Mouse (Mus musculus): ENCODE results near the gene Slc17a3. TPM values are rescaled to one million over a fixed set of nuclear protein-coding genes. Genes with fewer than 3 reads are reported as not detected.

Slc17a3 gene
- polyA plus RNA-seq, 1 experiment from 2014 or later = 0.72 TPM

DNA sequence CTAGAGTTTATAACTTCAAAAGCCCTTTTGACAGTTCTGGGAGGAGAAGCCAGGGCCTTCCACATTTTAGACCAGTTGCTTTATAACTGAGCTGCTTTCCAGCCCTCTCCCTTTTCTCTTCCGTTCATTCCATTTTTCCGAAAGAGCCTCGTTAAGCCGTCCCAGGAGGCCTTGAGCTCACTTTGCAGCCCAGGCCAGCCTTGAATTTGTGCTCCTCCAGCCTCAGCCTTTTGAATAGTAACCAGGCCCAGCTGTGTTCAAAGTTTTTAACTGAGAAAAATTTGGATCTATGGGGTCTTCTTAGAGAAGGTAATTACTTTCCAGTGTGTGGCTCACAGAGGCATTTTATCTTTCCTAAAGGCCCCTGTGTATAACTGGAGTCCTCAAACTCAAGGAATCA lies 6.6 kb downstream of the Slc17a3 start:
- no peak for ATAC-seq
- H3K4me2 ChIP-seq = no peak overlapping the region
- H3K4me1 ChIP-seq = no peaks in the 10 kb centered on the region
- no peak overlapping the region for H3K27ac ChIP-seq
- no peak overlapping the region for H3K9ac ChIP-seq
- no peaks in the 10 kb centered on the region for H3K36me3 ChIP-seq
- H3K4me3 ChIP-seq = no peak overlapping the region
- peaks cover 12% of the 10 kb centered on the region; the same call in 1 of the 2 replicates for H3K27me3 ChIP-seq (replicated peaks)
- 78% methylated on average over 4 of the region's 4 CpGs for WGBS (ENCODE audit: insufficient replicate concordance)
- H3K9me3 ChIP-seq (replicated peaks) = no peaks in the 10 kb centered on the region

DNA sequence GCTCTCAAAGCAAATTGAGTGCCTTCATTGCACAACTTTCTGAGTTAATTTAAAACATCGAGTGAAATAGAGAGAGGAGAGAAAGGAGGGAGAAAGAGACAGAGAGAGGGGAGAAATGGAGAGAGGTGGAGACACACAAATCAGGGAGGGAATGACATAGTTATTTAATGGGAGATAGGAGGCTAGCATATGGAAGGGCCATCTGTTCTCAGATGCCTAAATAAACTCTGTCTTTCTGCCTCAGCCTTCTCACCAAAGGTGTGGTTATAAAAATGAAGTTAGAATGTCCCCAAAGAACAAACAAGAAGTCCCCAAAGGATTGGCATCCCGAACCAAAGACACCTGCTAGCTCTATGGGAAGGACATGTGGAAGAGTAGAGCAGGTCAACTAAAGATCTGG lies 10.1 kb downstream of the Slc17a3 start:
- Histone ChIP-seq H3K36me3 (no peaks in the 10 kb centered on the region), H3K4me1 (no peaks in the 10 kb centered on the region), H3K4me2 (no peak overlapping the region), H3K27me3 (replicated peaks) (peaks cover under 1% of the 10 kb centered on the region; the same call in 1 of the 2 replicates), H3K9me3 (replicated peaks) (no peaks in the 10 kb centered on the region), H3K4me3 (no peak overlapping the region), H3K9ac (no peak overlapping the region), H3K27ac (no peak overlapping the region)
- 54% methylated on average over 2 of the region's 2 CpGs for WGBS (ENCODE audit: insufficient replicate concordance)
- no peak for ATAC-seq

DNA sequence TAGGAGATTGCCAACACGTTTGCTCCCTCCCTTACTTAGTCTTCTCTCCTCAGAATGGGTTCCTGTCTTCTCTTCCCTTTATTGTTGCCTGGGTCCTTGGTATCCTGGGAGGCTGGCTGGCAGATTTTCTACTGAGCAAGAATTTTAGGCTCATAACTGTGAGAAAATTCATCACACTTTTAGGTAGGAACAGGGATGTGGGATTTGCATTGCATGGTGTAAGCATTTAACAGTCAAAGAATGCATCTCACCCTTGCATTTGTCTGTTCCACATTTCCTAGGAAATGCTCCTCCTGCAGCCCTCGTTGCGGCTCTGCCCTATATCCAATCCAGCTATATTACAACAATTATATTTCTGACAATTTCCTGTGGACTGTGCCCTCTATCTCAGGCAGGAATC lies 17.2 kb downstream of the Slc17a3 start:
- no peak for ATAC-seq
- Histone ChIP-seq H3K9me3 (replicated peaks) (no peaks in the 10 kb centered on the region), H3K27ac (no peak overlapping the region), H3K36me3 (no peaks in the 10 kb centered on the region), H3K4me2 (no peak overlapping the region), H3K9ac (no peak overlapping the region), H3K4me3 (no peak overlapping the region), H3K27me3 (replicated peaks) (no peaks in the 10 kb centered on the region), H3K4me1 (no peaks in the 10 kb centered on the region)
- WGBS (ENCODE audit: insufficient replicate concordance) = 49% methylated on average over 3 of the region's 3 CpGs

DNA sequence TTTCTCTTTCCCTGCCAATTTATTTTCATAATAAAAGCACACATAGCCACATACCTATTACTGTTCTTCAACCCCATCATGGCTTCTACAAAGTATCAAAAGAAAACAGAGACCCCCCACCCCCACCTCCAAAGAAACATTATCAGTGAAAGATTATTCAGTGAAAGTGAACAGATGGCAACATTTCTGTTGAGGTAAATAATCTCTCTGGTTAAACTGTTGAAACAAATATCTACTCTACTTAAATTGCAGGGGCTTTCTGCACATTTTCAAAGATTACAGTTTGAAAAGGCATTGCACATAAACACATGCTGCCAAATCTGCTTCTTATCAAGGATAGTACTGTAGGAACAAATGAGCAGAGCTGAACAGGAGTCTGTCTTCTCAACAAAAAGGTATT lies 22.6 kb downstream of the Slc17a3 start:
- H3K27ac ChIP-seq = no peak overlapping the region
- no peaks in the 10 kb centered on the region for H3K9me3 ChIP-seq (replicated peaks)
- no peak for ATAC-seq
- 0 out of 2 replicates have a peak, but pooled peaks cover 10% of the 10 kb centered on the region for H3K4me1 ChIP-seq
- no peak overlapping the region for H3K9ac ChIP-seq
- H3K27me3 ChIP-seq (replicated peaks) = no peaks in the 10 kb centered on the region
- H3K36me3 ChIP-seq = no peaks in the 10 kb centered on the region
- H3K4me3 ChIP-seq = no peak overlapping the region
- H3K4me2 ChIP-seq = no peak overlapping the region

DNA sequence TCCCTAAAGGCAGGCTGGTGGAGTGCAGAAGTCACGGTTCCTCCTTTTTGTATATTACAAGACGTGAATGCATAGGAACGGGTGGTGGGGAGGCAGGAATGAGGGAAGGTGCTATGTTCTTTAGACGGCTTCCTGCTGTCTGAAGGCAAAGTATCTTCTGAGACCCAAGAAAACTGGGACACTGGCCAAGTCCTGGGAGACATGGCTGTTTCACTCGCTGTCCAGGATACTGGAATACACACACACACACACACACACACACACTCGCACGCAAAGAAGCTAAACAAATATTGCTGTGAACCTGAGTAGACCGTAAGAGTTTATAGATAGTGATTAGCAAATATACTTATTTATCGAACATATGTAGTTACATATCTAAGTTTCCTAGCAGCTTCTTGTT lies 25.5 kb downstream of the Slc17a3 start:
- Histone ChIP-seq H3K27ac (no peak overlapping the region), H3K4me2 (no peak overlapping the region), H3K27me3 (replicated peaks) (no peaks in the 10 kb centered on the region), H3K36me3 (no peaks in the 10 kb centered on the region), H3K9ac (no peak overlapping the region), H3K4me3 (no peak overlapping the region), H3K4me1 (peaks cover 18% of the 10 kb centered on the region; the same call in 1 of the 2 replicates), H3K9me3 (replicated peaks) (no peaks in the 10 kb centered on the region)
- WGBS (ENCODE audit: insufficient replicate concordance) = 57% methylated on average over 9 of the region's 9 CpGs
- ATAC-seq = no peak

DNA sequence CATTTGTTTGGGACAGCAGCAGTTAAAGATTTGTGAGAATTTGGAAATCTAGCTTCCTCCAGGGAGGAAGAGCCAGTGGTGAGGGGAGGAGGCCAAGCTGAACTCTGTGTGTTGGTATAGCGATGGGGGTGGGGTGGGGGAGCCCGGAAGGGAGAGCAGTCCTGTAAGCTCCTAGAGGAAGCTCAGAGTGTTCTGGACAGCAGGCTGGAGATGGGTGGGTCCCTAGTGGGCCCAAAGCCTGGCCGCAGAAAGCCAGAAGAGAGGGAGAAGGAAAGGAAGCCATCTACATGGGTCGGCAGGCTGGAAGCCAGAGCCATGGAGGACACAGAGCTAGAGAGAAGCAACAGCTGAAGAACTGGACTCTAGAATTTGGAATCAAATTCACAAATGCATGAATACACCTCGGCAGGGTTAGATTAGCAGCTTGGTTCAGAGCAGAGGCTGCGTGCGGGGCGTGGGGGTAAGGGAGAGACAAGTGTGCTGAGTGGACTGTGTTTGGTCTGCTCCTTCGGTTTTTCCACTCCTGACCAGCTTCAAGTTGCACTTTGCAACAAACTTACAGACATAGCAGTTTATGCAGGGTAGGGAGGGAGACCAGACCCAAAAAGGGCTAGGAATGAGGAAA lies 27.0 kb downstream of the Slc17a3 start:
- WGBS (ENCODE audit: insufficient replicate concordance) = 50% methylated on average over 9 of the region's 9 CpGs
- Histone ChIP-seq H3K4me3 (no peak overlapping the region), H3K4me2 (no peak overlapping the region), H3K9ac (no peak overlapping the region), H3K4me1 (peaks cover 21% of the 10 kb centered on the region; the same call in 1 of the 2 replicates), H3K36me3 (no peaks in the 10 kb centered on the region), H3K27ac (no peak overlapping the region), H3K27me3 (replicated peaks) (no peaks in the 10 kb centered on the region), H3K9me3 (replicated peaks) (no peaks in the 10 kb centered on the region)
- ATAC-seq = no peak

DNA sequence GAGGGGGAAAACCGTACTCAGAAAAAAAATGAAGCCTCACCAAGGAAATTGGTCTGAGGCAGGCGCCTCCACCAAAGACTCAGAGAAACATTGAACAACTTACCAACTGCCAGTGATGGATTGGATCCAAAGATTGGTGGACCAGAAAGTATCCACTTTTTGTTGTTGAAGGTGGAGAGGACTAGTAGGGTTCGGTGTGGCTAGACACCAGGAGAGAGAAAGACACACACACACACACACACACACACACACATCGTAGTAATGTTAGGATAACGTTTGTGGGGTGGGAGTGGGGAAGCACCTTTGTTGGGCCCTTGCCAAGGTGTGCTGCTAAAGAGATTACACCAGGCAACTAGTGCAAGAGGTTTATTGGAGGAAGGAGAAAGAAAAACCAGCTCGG lies 27.8 kb downstream of the Slc17a3 start:
- ATAC-seq = no peak
- WGBS (ENCODE audit: insufficient replicate concordance) = 64% methylated on average over 6 of the region's 6 CpGs
- H3K9ac ChIP-seq = no peak overlapping the region

DNA sequence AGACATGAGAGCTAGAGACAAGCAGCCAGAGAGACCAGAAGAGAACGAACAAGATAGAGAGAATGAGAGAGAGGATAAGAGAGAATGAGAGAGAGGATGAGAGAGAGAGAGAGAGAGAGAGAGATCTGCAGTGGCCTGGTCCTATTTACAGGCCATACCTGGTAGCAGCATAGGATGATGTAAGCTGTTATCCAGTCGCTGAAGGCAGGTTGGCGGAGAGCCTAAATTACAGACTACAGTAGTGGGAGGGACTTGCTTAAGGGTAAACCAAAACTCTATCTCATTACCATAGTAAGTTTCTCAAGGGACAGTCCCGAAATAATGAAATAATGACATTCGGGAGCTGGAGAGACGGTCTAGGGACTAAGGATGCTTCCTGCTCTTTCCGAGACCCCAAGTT lies 28.2 kb downstream of the Slc17a3 start, which contains the start of gene Slc17a1:
Gene Slc17a1, plus strand, starts transcription at position 346 of the 400 bp plus-strand sequence.
- Histone ChIP-seq H3K4me2 (no peak within 1 kb of the TSS), H3K4me3 (no peak within 1 kb of the TSS), H3K27me3 (replicated peaks) (no peaks in the 10 kb centered on the region), H3K36me3 (no peaks in the 10 kb centered on the region), H3K9ac (no peak within 1 kb of the TSS), H3K9me3 (replicated peaks) (no peaks in the 10 kb centered on the region), H3K27ac (no peak within 1 kb of the TSS), H3K4me1 (peaks cover 21% of the 10 kb centered on the region; the same call in 1 of the 2 replicates)
- WGBS (ENCODE audit: insufficient replicate concordance) = 80% methylated on average over 7 of the region's 7 CpGs
- ATAC-seq = no peak

More for the DNA sequence above, 27.8 kb downstream of the Slc17a3 start:
- peaks cover 21% of the 10 kb centered on the region; the same call in 1 of the 2 replicates for H3K4me1 ChIP-seq
- H3K27ac ChIP-seq = no peak overlapping the region
- H3K9me3 ChIP-seq (replicated peaks) = no peaks in the 10 kb centered on the region
- H3K4me2 ChIP-seq = no peak overlapping the region
- no peak overlapping the region for H3K4me3 ChIP-seq
- H3K27me3 ChIP-seq (replicated peaks) = no peaks in the 10 kb centered on the region
- no peaks in the 10 kb centered on the region for H3K36me3 ChIP-seq

DNA sequence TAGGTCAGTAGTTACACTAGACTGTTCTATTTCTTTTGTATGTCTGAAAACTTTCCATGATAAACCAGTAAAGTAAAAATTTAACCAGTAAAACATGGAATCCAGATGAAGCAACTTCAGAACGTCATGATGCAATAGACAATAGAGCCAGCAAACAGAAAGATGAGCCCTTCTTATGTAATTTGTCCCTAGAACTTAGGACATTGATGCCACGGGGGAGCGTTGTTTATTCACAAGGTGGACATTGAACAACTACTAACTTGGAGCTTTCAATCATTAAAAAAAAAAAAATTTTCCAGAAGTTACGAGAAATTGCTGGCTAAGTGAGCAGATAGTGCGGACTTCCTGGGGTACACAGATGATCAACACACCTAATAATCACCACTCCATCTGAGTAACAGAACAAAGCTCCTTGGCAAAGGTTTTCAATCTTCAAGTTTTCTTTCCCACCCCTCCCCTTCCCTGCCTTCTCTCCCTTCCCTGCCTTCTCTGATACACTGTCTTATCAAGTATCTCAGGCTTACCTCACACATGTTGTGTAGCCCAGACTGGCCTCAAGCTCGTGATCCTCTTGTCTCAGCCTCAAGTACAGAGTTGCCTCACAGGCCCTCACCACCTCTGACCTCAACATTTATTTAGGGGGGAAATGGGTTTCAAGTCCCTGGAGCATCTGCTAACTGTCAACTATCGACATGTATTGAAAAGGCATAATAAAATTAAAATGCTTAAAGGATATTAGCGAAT lies 29.7 kb downstream of the Slc17a3 start:
- 0 out of 2 replicates have a peak overlapping the region, but pooled peaks have one; percentile 30 for H3K27ac ChIP-seq
- H3K36me3 ChIP-seq = no peaks in the 10 kb centered on the region
- H3K4me2 ChIP-seq = no peak overlapping the region
- H3K4me3 ChIP-seq = no peak overlapping the region
- H3K27me3 ChIP-seq (replicated peaks) = no peaks in the 10 kb centered on the region
- no peak overlapping the region for H3K9ac ChIP-seq
- WGBS (ENCODE audit: insufficient replicate concordance) = 60% methylated on average over 8 of the region's 8 CpGs
- ATAC-seq = no peak
- H3K9me3 ChIP-seq (replicated peaks) = no peaks in the 10 kb centered on the region
- peaks cover 21% of the 10 kb centered on the region; the same call in 1 of the 2 replicates for H3K4me1 ChIP-seq

DNA sequence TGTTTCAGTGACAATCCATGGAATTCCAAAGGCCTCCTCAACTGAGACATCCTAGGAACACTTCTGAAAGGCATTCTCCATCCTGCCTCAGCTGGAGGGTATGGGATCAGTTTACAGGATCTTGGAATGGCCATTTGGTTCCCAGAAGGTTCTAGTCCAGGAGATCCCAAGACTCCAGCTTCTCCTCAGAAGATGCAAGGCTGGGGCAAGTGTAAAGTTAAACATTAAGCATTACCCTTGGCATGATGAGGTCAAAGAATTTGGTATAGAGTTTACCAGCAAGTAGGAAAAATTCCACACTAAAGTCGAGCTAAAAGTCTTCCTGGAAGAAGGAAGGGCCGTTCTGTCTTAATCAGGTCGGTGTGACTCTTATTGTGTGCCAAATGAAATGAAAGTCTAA lies 30.8 kb downstream of the Slc17a3 start:
- Histone ChIP-seq H3K4me1 (peaks cover 21% of the 10 kb centered on the region; the same call in 1 of the 2 replicates), H3K4me3 (no peak overlapping the region), H3K4me2 (no peak overlapping the region), H3K36me3 (no peaks in the 10 kb centered on the region), H3K9me3 (replicated peaks) (no peaks in the 10 kb centered on the region), H3K27ac (no peak overlapping the region), H3K27me3 (replicated peaks) (no peaks in the 10 kb centered on the region), H3K9ac (no peak overlapping the region)
- 57% methylated on average over 3 of the region's 3 CpGs for WGBS (ENCODE audit: insufficient replicate concordance)
- no peak for ATAC-seq

DNA sequence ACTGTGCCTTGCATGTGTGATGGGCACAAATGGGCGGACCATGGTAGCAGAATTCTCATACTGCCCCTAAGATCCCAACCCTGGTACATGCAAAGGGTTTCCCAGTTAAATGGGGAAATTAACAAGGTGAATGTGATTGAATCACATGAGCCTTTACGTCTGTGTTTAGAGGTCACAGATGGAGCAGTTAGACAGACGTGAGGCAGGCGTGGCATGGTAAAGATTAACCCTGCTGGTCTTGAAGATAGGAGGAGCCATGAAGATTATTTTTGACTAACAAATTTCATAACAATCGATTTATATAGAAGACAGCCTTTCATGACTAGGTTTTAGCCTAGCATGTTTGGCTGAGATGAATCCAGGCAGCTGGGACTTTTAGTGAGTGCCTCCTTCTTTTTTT lies 33.9 kb downstream of the Slc17a3 start:
- Histone ChIP-seq H3K9me3 (replicated peaks) (no peaks in the 10 kb centered on the region), H3K9ac (no peak overlapping the region), H3K27ac (no peak overlapping the region), H3K36me3 (no peaks in the 10 kb centered on the region), H3K4me1 (peaks cover 12% of the 10 kb centered on the region; the same call in 1 of the 2 replicates), H3K27me3 (replicated peaks) (no peaks in the 10 kb centered on the region), H3K4me2 (no peak overlapping the region), H3K4me3 (no peak overlapping the region)
- 40% methylated on average over 5 of the region's 5 CpGs for WGBS (ENCODE audit: insufficient replicate concordance)
- ATAC-seq = no peak

DNA sequence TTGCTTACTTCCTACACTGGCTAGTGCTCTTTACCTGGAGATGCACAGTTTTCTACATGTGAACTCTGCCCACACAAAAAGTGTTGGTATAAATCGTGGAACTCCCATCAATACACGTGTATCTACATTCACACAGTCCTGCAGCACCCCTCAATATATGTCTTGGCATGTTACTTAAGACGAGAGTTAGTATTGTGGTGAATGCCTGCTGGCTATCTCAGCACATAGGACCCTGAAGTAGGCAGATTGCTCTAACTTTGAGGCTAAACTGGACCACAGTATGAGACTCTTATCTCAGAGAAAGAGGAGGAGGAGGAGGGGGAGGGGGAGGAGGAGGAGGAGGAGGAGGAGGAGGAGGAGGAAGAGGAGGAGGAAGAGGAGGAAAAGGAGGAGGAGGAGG lies 39.9 kb downstream of the Slc17a3 start:
- WGBS (ENCODE audit: insufficient replicate concordance) = 48% methylated on average over 3 of the region's 3 CpGs
- H3K9me3 ChIP-seq (replicated peaks) = no peaks in the 10 kb centered on the region
- 0 out of 2 replicates have a peak, but pooled peaks cover 3% of the 10 kb centered on the region for H3K4me1 ChIP-seq
- no peaks in the 10 kb centered on the region for H3K36me3 ChIP-seq
- no peak overlapping the region for H3K9ac ChIP-seq
- H3K4me2 ChIP-seq = no peak overlapping the region
- ATAC-seq = no peak
- H3K27ac ChIP-seq = no peak overlapping the region
- H3K27me3 ChIP-seq (replicated peaks) = no peaks in the 10 kb centered on the region
- H3K4me3 ChIP-seq = no peak overlapping the region
